Mouse (Mus musculus): ENCODE measurements at regions not wholly inside any gene's neighbourhood (a gene's known extent, or its start where the extent isn't known, plus 50 kb on each side); places are given as distances from the start of the nearest gene placed in this dataset.

DNA sequence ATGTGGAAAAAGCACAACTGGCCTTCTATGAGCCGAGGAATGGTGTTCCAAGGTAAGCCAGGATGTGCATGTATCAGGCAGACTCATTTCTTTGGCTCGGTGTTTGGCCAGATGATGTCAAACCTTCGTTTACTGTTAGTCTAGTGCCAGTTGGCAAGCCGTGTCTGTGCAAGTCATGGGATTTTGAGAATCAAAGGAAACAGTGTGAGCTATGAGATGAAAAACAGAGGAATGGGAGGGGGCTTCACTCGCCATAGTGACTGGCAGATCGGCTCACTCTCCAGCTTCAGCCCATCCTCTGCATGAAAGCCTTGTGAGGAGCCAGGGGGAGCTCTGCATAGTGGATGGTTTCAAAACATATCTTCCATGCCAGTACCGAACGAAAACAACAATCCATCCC, 89.1 kb upstream of the Mast4 start:
- no peak overlapping the region for H3K9ac ChIP-seq (replicated peaks; ENCODE audit: low read depth)
- TF ChIP-seq EP300 (IDR thresholded peaks at IDR 0.05), result no peak
- no peak for TF ChIP-seq CTCF (IDR thresholded peaks at IDR 0.05)
- no peak overlapping the region for H3K4me3 ChIP-seq (ENCODE audit: low read depth, low read length)
- no peaks in the 10 kb centered on the region for H3K27me3 ChIP-seq (replicated peaks; ENCODE audit: insufficient read depth, low read length)
- no peak overlapping the region for H3K27ac ChIP-seq (ENCODE audit: low read length)
- no peak for ATAC-seq
- H3K9me3 ChIP-seq (ENCODE audit: low read length), result no peaks in the 10 kb centered on the region
- no peak for DNase-seq (ENCODE audit: low spot score)
- no peak overlapping the region for H3K4me2 ChIP-seq (replicated peaks; ENCODE audit: low read depth, low read length)
- 78% methylated on average over 8 of the region's 8 CpGs for WGBS
- H3K36me3 ChIP-seq (ENCODE audit: insufficient read depth, low read length), result no peaks in the 10 kb centered on the region
- H3K4me1 ChIP-seq (ENCODE audit: insufficient read depth, low read depth, low read length), result no peaks in the 10 kb centered on the region

DNA sequence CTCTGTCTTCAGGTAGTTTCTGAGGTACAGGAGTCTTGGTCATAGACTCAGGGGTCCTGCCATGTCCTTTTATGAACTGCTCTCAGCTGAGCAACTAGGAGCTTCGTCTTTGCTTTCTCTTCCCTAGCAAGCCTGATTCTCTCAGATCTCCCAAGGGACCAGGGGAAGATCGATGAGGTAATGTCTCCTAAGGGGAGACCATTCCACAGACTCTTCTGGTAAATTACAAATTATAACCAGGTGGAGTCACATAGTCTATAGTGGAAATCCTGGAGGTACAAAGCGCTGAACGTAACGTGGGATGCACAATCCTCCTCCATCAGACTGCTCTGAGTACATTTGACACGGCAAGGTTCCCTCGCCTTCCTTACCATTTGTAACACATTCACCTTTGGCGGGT, 88.7 kb upstream of the Mast4 start:
- no peaks in the 10 kb centered on the region for H3K27me3 ChIP-seq (replicated peaks; ENCODE audit: insufficient read depth, low read length)
- ATAC-seq (no peak), DNase-seq (ENCODE audit: low spot score) (no peak)
- no peak overlapping the region for H3K27ac ChIP-seq (ENCODE audit: low read length)
- WGBS, result 93% methylated on average over 8 of the region's 8 CpGs
- H3K9ac ChIP-seq (replicated peaks; ENCODE audit: low read depth), result no peak overlapping the region
- no peak overlapping the region for H3K4me3 ChIP-seq (ENCODE audit: low read depth, low read length)
- H3K4me1 ChIP-seq (ENCODE audit: insufficient read depth, low read depth, low read length), result no peaks in the 10 kb centered on the region
- no peak overlapping the region for H3K4me2 ChIP-seq (replicated peaks; ENCODE audit: low read depth, low read length)
- no peaks in the 10 kb centered on the region for H3K36me3 ChIP-seq (ENCODE audit: insufficient read depth, low read length)
- H3K9me3 ChIP-seq (ENCODE audit: low read length), result no peaks in the 10 kb centered on the region
- TF ChIP-seq EP300 (IDR thresholded peaks at IDR 0.05), result no peak
- TF ChIP-seq CTCF (IDR thresholded peaks at IDR 0.05), result no peak

- WGBS, result 80% methylated on average over 3 of the region's 3 CpGs
- no peak for DNase-seq (ENCODE audit: low spot score)
Measured at GRCm38 (mm10) chr13:103419146-103419545, 84.8 kb upstream of the Mast4 start.

GRCm38 (mm10) chr13:103417256-103417655, 83.0 kb upstream of the Mast4 start:
- Histone ChIP-seq H3K4me3 (ENCODE audit: low read depth, low read length) (no peak overlapping the region), H3K27ac (ENCODE audit: low read length) (no peak overlapping the region), H3K4me2 (replicated peaks; ENCODE audit: low read depth, low read length) (no peak overlapping the region), H3K27me3 (replicated peaks; ENCODE audit: insufficient read depth, low read length) (no peaks in the 10 kb centered on the region), H3K9ac (replicated peaks; ENCODE audit: low read depth) (no peak overlapping the region), H3K36me3 (ENCODE audit: insufficient read depth, low read length) (no peaks in the 10 kb centered on the region), H3K9me3 (ENCODE audit: low read length) (no peaks in the 10 kb centered on the region), H3K4me1 (ENCODE audit: insufficient read depth, low read depth, low read length) (no peaks in the 10 kb centered on the region)
- DNase-seq (ENCODE audit: low spot score) (no peak), ATAC-seq (no peak)
- 69% methylated on average over 5 of the region's 5 CpGs for WGBS
- no peak for TF ChIP-seq EP300 (IDR thresholded peaks at IDR 0.05)
- TF ChIP-seq CTCF (IDR thresholded peaks at IDR 0.05), result no peak

More at GRCm38 (mm10) chr13:103419146-103419545, 84.8 kb upstream of the Mast4 start:
- H3K9me3 ChIP-seq (ENCODE audit: low read length), result no peaks in the 10 kb centered on the region
- no peak for TF ChIP-seq EP300 (IDR thresholded peaks at IDR 0.05)
- TF ChIP-seq CTCF (IDR thresholded peaks at IDR 0.05), result no peak
- H3K4me3 ChIP-seq (ENCODE audit: low read depth, low read length), result no peak overlapping the region
- H3K27ac ChIP-seq (ENCODE audit: low read length), result no peak overlapping the region
- no peak overlapping the region for H3K4me2 ChIP-seq (replicated peaks; ENCODE audit: low read depth, low read length)
- no peaks in the 10 kb centered on the region for H3K4me1 ChIP-seq (ENCODE audit: insufficient read depth, low read depth, low read length)
- H3K27me3 ChIP-seq (replicated peaks; ENCODE audit: insufficient read depth, low read length), result no peaks in the 10 kb centered on the region
- H3K9ac ChIP-seq (replicated peaks; ENCODE audit: low read depth), result no peak overlapping the region
- no peak for ATAC-seq
- no peaks in the 10 kb centered on the region for H3K36me3 ChIP-seq (ENCODE audit: insufficient read depth, low read length)

DNA sequence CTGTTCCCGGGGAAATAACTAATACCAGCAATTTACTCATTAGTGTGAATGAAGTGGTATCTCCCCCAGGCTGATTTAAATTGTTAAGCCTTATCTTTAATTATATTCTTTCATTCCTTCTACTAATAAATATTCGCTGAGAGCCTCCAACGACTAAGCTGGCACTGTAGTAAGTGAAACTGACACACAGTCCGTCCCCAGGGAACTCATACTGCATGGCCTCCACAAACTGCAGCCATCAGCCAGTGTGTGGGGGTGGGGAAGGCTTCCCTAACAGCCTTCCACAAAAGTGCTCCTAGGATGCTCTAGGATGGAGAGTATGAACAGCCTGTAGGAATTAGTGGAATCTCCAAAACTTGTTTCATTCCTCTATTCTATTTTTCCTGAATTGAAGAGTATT, 81.0 kb upstream of the Mast4 start:
- TF ChIP-seq EP300 (IDR thresholded peaks at IDR 0.05), result no peak
- no peak for TF ChIP-seq CTCF (IDR thresholded peaks at IDR 0.05)
- ATAC-seq, result no peak

GRCm38 (mm10) chr13:103412566-103412965, 78.3 kb upstream of the Mast4 start:
- Histone ChIP-seq H3K36me3 (ENCODE audit: insufficient read depth, low read length) (no peaks in the 10 kb centered on the region), H3K27me3 (replicated peaks; ENCODE audit: insufficient read depth, low read length) (no peaks in the 10 kb centered on the region), H3K4me1 (ENCODE audit: insufficient read depth, low read depth, low read length) (no peaks in the 10 kb centered on the region), H3K4me3 (ENCODE audit: low read depth, low read length) (no peak overlapping the region), H3K4me2 (replicated peaks; ENCODE audit: low read depth, low read length) (no peak overlapping the region), H3K9ac (replicated peaks; ENCODE audit: low read depth) (no peak overlapping the region), H3K9me3 (ENCODE audit: low read length) (no peaks in the 10 kb centered on the region), H3K27ac (ENCODE audit: low read length) (no peak overlapping the region)
- DNase-seq (ENCODE audit: low spot score) (no peak), ATAC-seq (no peak)
- 79% methylated on average over 2 of the region's 2 CpGs for WGBS
- TF ChIP-seq EP300 (IDR thresholded peaks at IDR 0.05) (no peak), CTCF (IDR thresholded peaks at IDR 0.05) (no peak)

More for the DNA sequence above, 81.0 kb upstream of the Mast4 start:
- no peaks in the 10 kb centered on the region for H3K36me3 ChIP-seq (ENCODE audit: insufficient read depth, low read length)
- H3K4me1 ChIP-seq (ENCODE audit: insufficient read depth, low read depth, low read length), result no peaks in the 10 kb centered on the region
- H3K4me2 ChIP-seq (replicated peaks; ENCODE audit: low read depth, low read length), result no peak overlapping the region
- WGBS, result 76% methylated on average over 4 of the region's 4 CpGs
- no peaks in the 10 kb centered on the region for H3K27me3 ChIP-seq (replicated peaks; ENCODE audit: insufficient read depth, low read length)
- no peak overlapping the region for H3K9ac ChIP-seq (replicated peaks; ENCODE audit: low read depth)
- H3K9me3 ChIP-seq (ENCODE audit: low read length), result no peaks in the 10 kb centered on the region
- H3K27ac ChIP-seq (ENCODE audit: low read length), result no peak overlapping the region
- DNase-seq (ENCODE audit: low spot score), result no peak
- H3K4me3 ChIP-seq (ENCODE audit: low read depth, low read length), result no peak overlapping the region

DNA sequence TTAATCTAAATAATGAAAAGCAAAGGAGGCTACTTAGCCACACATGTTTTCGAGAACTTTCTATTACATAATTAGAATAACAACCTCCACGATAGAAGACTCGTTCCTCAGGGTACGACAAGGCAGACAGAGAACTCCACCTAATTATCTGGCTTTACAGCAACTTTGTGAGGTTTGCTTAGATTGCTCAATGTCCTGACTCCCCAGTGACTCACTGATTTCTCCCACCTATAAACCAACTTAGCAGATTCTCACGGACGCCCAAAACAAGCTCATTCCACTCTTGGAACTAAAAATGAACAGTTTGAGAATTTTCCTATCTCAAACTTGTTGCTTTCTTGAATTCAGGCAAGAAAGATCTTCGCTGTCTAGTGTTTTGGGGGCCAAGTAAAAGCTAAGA, 75.0 kb upstream of the Mast4 start:
- TF ChIP-seq EP300 (IDR thresholded peaks at IDR 0.05) (no peak), CTCF (IDR thresholded peaks at IDR 0.05) (no peak)
- ATAC-seq, result no peak
- no peaks in the 10 kb centered on the region for H3K36me3 ChIP-seq (ENCODE audit: insufficient read depth, low read length)

More for the DNA sequence above, 75.0 kb upstream of the Mast4 start:
- no peak for DNase-seq (ENCODE audit: low spot score)
- Histone ChIP-seq H3K4me3 (ENCODE audit: low read depth, low read length) (no peak overlapping the region), H3K9me3 (ENCODE audit: low read length) (no peaks in the 10 kb centered on the region), H3K9ac (replicated peaks; ENCODE audit: low read depth) (no peak overlapping the region), H3K4me2 (replicated peaks; ENCODE audit: low read depth, low read length) (no peak overlapping the region), H3K27ac (ENCODE audit: low read length) (no peak overlapping the region), H3K4me1 (ENCODE audit: insufficient read depth, low read depth, low read length) (no peaks in the 10 kb centered on the region), H3K27me3 (replicated peaks; ENCODE audit: insufficient read depth, low read length) (no peaks in the 10 kb centered on the region)
- 70% methylated on average over 7 of the region's 7 CpGs for WGBS

Data from lung, postnatal 0 days (tissue).